ENCODE assay signal across 10 mouse cellular contexts in genomic region chr10:90432479-90432878, GRCm38 (mm10).
DNase-seq lines count a peak whose midpoint lies in the region; ATAC-seq and TF ChIP-seq lines count a peak whose summit lies in the region.
"Had no signal": no experiment of that assay in that cellular context is flagged by ENCODE, and none has a peak within 500 bp of the region (broad histone marks: within the 10 kb centered on the region; RNA-seq: fewer than 3 reads in every experiment).

No protein-coding gene starts in this region.

- H3K4me2 ChIP-seq in forebrain, postnatal 0 days (ENCODE audit: low read depth), result peak overlapping the region; percentile 20; the same call in 1 of the 2 replicates
- H3K4me2 ChIP-seq in limb, embryonic 12.5 days, result peak overlapping the region; percentile 48
- H3K4me2 ChIP-seq: liver, embryonic 15.5 days had no signal

- ATAC-seq in forebrain, postnatal 0 days, result peak; percentile 54; the same call in 1 of the 2 replicates
- ATAC-seq in limb, embryonic 12.5 days (ENCODE audit: insufficient number of reproducible peaks, insufficient read depth, low FRiP score, low TSS enrichment, low read depth), result no peak
- ATAC-seq: inflammation-experienced regulatory T-cells, adult 6 months had no signal

- 49% methylated on average over 12 of the region's 12 CpGs for WGBS in forebrain, postnatal 0 days
- 72% methylated on average over 12 of the region's 12 CpGs for WGBS in forebrain, embryonic 10.5 days
- WGBS in limb, embryonic 12.5 days, result 29% methylated on average over 12 of the region's 12 CpGs

- peak; percentile 13 for DNase-seq in forebrain, postnatal 0 days
- DNase-seq in forebrain, embryonic 10.5 days (ENCODE audit: extremely low spot score, low spot score), result no peak
- DNase-seq in right cerebral cortex, adult 2 months (ENCODE audit: low spot score in 2 of 2), result peak; percentile 31 to 51
- no peak for DNase-seq in right cerebral cortex, postnatal 4 days
- no peak for DNase-seq in gastrocnemius, adult 2 months
- no peak for DNase-seq in B cell, adult 2 months
- DNase-seq in ovary, adult 18-20 months (ENCODE audit: low spot score), result no peak

- H3K9me3 ChIP-seq in forebrain, postnatal 0 days (ENCODE audit: low read length), result no peaks in the 10 kb centered on the region
- H3K9me3 ChIP-seq in forebrain, embryonic 10.5 days, result no peaks in the 10 kb centered on the region
- 0 out of 2 replicates have a peak, but pooled peaks cover 4% of the 10 kb centered on the region for H3K9me3 ChIP-seq in limb, embryonic 12.5 days
- H3K9me3 ChIP-seq: liver, embryonic 15.5 days had no signal

- no peak overlapping the region for H3K9ac ChIP-seq in forebrain, postnatal 0 days
- H3K9ac ChIP-seq in limb, embryonic 12.5 days (replicated peaks), result peak overlapping the region; percentile 32; the same call in 1 of the 2 replicates
- H3K9ac ChIP-seq: liver, embryonic 15.5 days had no signal

- no peak for TF ChIP-seq CTCF in forebrain, postnatal 0 days (IDR thresholded peaks at IDR 0.05; ENCODE audit: low read depth)
- TF ChIP-seq CTCF in gastrocnemius, adult 2 months (IDR thresholded peaks at IDR 0.05), result no peak

- no peak overlapping the region for H3K27ac ChIP-seq in forebrain, postnatal 0 days (ENCODE audit: low read depth, low read length)
- H3K27ac ChIP-seq in forebrain, embryonic 10.5 days, result no peak overlapping the region
- H3K27ac ChIP-seq in limb, embryonic 12.5 days, result no peak overlapping the region
- H3K27ac ChIP-seq in gastrocnemius, adult 2 months, result no peak overlapping the region
- H3K27ac ChIP-seq: liver, embryonic 15.5 days had no signal

- H3K4me3 ChIP-seq in forebrain, postnatal 0 days (ENCODE audit: low read depth, low read length), result no peak overlapping the region
- H3K4me3 ChIP-seq in forebrain, embryonic 10.5 days, result no peak overlapping the region
- H3K4me3 ChIP-seq in limb, embryonic 12.5 days (replicated peaks), result no peak overlapping the region
- H3K4me3 ChIP-seq in gastrocnemius, adult 2 months, result no peak overlapping the region
- H3K4me3 ChIP-seq: liver, embryonic 15.5 days had no signal

- no peaks in the 10 kb centered on the region for H3K4me1 ChIP-seq in forebrain, postnatal 0 days (ENCODE audit: insufficient read depth)
- H3K4me1 ChIP-seq in forebrain, embryonic 10.5 days, result 0 out of 2 replicates have a peak, but pooled peaks cover 3% of the 10 kb centered on the region
- H3K4me1 ChIP-seq in limb, embryonic 12.5 days (replicated peaks), result peaks cover 10% of the 10 kb centered on the region; the same call in 1 of the 2 replicates
- H3K4me1 ChIP-seq: liver, embryonic 15.5 days had no signal

- no peaks in the 10 kb centered on the region for H3K36me3 ChIP-seq in forebrain, postnatal 0 days (ENCODE audit: insufficient read depth)
- no peaks in the 10 kb centered on the region for H3K36me3 ChIP-seq in forebrain, embryonic 10.5 days (replicated peaks)
- no peaks in the 10 kb centered on the region for H3K36me3 ChIP-seq in limb, embryonic 12.5 days
- H3K36me3 ChIP-seq: liver, embryonic 15.5 days had no signal

- no peaks in the 10 kb centered on the region for H3K27me3 ChIP-seq in forebrain, postnatal 0 days (ENCODE audit: insufficient read depth, low read length)
- no peaks in the 10 kb centered on the region for H3K27me3 ChIP-seq in forebrain, embryonic 10.5 days (ENCODE audit: poor library complexity, severe bottlenecking)
- no peaks in the 10 kb centered on the region for H3K27me3 ChIP-seq in limb, embryonic 12.5 days
- H3K27me3 ChIP-seq: liver, embryonic 15.5 days had no signal

- intact Hi-C loops in gastrocnemius, adult 2 months (cut with DNase I), result no loop called here

Comparison
In these comparisons a context has a peak if more than half of its experiments do, and no peak if none do; other contexts are left out.
1. DNase-seq: peak in forebrain, postnatal 0 days (single experiment) and right cerebral cortex, adult 2 months (2 of 2); none in forebrain, embryonic 10.5 days (single experiment), right cerebral cortex, postnatal 4 days (single experiment), gastrocnemius, adult 2 months (single experiment), B cell, adult 2 months (0 of 2) and ovary, adult 18-20 months (single experiment).